Mouse (Mus musculus) MEL-GATA-1-ER (cell line): ENCODE results near the gene Ftl1.

Source experiments
- DNase-seq: peaks from one replicate; pipeline ENCODE4 v3.0.0-alpha.2; 2012; ENCODE audit warnings: low read depth; ENCODE audit errors: extremely low read depth

Gene Ftl1

DNA sequence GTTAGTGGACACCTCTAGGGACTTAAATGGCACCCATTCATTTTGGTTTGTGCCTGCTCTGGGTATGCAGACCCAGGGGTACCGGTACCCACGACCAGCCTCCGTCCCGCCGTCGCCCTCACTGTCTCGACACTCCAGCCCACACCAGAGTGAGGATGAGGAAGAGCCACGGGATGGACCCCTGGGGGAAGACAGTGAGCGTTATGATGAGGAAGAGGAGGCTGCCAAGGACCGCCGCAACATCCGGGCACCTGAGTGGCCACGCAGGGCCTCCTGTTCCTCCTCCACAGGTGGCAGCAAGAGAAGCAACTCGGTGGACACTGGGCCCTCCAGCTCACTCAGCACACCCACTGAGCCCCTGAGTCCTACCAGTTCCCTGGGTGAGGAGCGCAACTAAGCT is 4.7 kb downstream of the Ftl1 start:
- no peak for DNase-seq

- peak; percentile 60 for DNase-seq
Measured at GRCm38 (mm10) chr7:45451344-45451982, 8.2 kb downstream of the Ftl1 start.

GRCm38 (mm10) chr7:45449974-45450373 is 9.7 kb downstream of the Ftl1 start:
- DNase-seq = no peak

- DNase-seq = no peak
Measured at GRCm38 (mm10) chr7:45447325-45447990, 12.2 kb downstream of the Ftl1 start.

- DNase-seq = no peak
Measured at GRCm38 (mm10) chr7:45446589-45446988, 13.1 kb downstream of the Ftl1 start.

GRCm38 (mm10) chr7:45443526-45444420 is 15.9 kb downstream of the Ftl1 start:
- DNase-seq = no peak

- DNase-seq = no peak
Measured at GRCm38 (mm10) chr7:45437521-45438276, 22.0 kb downstream of the Ftl1 start, which contains the start of gene Ruvbl2. TSS of gene Ruvbl2 (minus strand) at chr7:45438096.

DNA sequence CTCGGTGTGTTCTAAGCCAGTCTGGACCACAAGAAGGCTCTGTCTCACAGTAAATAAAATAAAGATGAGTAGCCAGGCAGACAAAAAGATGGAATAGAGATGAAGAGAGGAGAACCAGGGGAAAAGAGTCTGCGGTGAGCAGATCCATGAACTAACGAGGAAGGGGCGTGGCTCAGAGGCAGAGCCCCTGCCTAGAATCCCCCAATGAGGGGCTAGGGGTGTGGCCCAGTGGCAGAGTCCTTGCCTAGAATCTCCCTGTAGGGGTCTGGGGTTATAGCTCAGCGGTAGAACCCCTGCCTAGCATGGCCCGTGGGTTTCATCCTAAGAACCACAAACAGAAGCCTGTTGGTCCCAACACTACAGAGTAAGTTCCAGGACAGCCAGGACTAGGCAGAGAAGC is 22.6 kb downstream of the Ftl1 start:
- DNase-seq = no peak

- DNase-seq = no peak
Measured at GRCm38 (mm10) chr7:45436444-45436843, 23.2 kb downstream of the Ftl1 start.

GRCm38 (mm10) chr7:45435038-45435437 is 24.6 kb downstream of the Ftl1 start:
- DNase-seq = no peak

DNA sequence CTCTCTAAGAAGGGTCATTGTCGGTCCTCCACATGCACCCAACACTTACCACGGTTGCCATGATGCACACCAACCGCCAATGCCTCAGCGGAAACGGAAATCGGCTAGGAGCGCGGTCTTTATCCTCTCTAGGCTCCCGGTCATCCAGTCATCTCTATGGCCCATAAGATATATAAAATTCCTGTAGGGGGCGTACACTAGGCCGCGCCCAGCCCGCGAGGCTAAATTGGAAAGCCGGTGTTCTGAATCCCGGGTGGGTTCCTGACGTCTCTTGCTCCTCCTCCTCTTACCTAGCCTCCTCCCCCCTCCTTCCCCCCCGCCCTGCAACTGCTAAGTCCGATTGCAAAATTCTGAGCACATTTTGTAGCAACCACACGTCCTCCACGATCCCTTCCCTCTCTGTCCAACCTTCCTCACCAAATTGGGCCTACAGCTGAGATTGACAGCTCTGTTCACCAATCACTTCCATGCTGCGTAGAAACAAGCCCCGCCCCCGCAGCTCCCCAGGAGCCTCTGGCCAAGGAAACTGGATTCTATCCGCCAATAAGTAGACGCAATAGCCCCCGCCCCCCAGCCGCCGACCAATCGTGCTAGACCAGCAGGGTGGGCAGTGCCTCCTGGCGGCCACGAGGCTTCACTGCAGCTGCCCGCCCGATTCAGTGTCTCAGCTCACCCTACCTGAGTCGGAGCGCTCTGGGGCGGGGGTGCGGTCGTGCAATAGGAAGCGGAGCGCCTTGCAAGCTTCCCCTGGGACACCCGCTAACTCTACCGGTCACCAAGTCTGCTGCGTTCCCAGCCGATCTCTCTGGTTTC is 25.3 kb downstream of the Ftl1 start, which contains the start of gene Gys1:
TSS of gene Gys1 (plus strand) at position 642 of the 813 bp plus-strand sequence.
- DNase-seq = peak; percentile 99

- DNase-seq = no peak
Measured at GRCm38 (mm10) chr7:45433835-45434202, 25.9 kb downstream of the Ftl1 start.

- no peak for DNase-seq
Measured at GRCm38 (mm10) chr7:45426556-45426955, 33.1 kb downstream of the Ftl1 start.

DNA sequence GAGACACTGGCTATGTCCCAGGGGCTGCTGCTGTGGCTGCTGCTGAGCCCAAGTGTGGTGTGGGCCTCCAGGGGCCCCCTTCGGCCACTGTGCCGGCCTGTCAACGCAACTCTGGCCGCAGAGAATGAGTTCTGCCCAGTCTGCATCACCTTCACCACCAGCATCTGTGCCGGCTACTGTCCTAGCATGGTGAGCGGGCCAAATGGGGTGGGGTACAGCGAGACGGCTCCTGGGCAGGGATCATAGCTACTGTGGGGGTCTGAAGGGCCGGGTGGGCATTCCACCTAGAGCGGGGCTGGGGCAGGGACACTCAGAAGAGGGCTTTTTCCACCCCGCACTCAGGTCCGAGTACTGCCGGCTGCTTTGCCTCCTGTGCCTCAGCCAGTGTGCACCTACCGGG is 38.5 kb downstream of the Ftl1 start:
- no peak for DNase-seq

DNA sequence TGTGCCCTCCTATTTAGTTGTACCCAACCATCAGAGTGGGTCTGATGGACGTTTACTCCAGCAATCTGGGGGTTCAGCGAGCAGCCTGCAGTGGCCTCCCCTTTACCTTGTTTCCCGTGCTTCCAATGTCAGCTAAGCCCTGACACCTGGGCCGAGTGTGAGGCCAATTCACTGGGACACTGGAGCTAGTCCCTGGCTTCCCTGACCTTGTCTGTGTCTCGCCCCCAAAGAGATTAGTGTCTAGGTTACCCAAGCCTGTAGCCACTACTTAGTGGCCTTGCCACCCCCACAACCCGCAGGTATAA is 39.1 kb downstream of the Ftl1 start, which contains the start of gene Lhb:
TSS of gene Lhb (plus strand) at position 206 of the 305 bp plus-strand sequence.
- no peak for DNase-seq

DNA sequence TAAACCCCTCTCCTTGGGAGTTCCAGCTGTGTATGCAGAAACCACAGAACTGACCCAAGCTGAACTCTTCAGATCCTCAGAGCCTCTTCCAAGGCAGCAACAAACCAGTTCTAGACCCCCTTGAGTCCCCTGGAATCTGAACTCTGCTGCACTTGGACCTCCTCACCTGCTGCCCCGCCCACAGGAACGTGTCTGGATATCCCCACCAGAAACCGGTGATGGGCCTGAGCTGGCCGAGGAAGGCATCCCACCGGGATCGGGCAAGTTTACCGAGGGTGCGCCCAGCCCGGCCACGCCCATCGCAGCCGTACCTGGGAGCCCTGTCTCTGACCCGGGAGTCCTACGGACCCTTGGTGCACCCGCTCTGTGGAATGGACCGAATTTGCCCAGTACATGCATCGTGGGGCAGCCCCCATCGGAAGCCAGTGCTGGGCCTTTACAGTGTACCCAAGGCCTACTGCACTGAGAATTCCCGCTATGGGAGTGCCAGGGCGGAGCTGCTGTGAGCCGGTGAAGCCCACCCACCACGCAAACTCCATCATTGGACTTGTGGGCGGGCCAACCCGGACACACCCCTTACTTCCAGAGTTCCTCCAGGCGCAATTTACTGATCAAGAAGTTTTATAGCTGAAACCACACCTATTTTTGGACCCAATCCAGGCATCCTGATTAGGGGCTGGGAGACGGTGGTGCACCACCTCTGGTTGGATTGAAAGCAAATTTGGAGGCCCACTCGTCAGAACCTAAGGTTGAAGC is 39.6 kb downstream of the Ftl1 start:
- no peak for DNase-seq

- DNase-seq = no peak
Measured at GRCm38 (mm10) chr7:45417962-45418492, 41.7 kb downstream of the Ftl1 start.

- no peak for DNase-seq
Measured at GRCm38 (mm10) chr7:45415636-45416035, 44.0 kb downstream of the Ftl1 start.

DNA sequence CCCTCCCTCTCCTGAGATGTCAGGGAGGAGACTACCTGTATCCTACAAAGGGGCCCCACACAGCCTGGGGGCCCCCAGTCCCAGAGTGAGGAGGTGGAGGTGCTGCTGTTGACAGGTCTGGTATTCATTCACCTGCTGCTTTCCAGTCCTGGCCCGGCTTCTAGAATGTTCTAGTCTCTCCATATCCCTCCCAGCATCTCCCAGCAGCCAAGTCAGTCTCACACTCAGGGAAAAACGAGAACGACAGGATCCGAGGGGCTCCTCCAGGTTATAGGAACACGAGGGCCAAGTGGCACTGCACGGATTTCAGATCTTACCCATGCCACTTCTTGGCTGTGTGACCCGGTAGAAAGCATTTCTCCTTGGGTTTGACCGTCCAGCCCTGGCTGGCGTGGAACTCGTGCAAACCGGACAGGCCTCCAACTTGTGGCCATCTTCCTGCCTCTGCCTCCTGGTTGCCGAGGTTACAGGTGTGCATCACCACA is 44.9 kb downstream of the Ftl1 start:
- no peak for DNase-seq
